Mouse (Mus musculus): ENCODE measurements around the gene Nup50.

Gene Nup50

DNA sequence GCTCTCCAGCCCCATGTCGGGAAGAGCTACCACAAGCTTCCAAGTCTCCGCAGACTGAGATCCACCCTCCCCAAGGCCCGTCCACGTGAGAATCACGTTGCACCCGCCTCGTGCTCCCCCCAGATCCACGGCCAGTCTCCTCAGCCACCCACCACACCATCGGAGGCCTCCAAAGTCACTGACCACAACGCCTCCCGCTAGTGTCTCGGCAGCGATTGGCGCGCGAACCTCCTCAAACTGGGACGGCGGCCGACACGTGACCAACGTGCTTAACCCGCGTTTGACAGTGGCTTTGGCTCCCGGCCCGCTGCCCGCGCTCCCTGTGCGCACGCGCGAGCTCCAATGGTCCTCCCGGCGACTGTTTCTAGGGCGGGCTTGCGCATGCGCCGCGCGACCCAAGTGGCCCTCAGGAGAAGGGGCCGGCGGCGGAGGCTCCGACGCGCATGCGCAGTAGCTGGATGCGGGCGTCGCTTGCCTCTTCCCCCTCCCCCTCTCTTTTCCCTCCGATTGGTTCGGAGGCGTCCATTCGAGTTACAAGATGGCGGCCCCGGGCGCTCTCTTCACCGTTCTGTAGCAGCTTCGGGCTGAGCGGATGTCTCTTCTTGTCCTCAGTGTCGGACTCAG lies at the start of gene Nup50:
Nup50 (plus strand) TSS at position 528 of the 624 bp plus-strand sequence.
- under 1% methylated on average over 60 of the region's 60 CpGs for WGBS

DNA sequence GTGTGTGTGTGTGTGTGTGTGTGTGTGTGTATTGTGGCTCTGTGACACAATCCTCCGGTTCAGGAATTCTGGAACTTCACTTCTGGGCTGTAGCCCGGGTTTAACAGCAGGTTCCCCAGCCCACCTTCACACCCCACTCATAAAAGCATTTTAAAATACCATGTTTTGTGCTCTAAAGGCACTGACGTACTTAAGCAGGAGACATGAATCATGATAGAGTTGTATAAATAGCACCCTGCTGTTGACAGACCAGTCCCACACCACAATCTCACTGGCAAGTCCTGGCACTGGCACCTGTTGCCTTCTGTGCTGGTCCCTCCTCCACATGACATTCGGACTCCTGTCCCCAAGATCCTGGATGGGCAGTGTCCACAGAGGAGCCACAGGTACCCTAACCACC lies 49.3 kb upstream of the Nup50 start:
- WGBS = 51% methylated on average over 4 of the region's 4 CpGs

GRCm38 (mm10) chr15:84877029-84877815 lies 46.0 kb upstream of the Nup50 start:
- WGBS = 61% methylated on average over 12 of the region's 12 CpGs

DNA sequence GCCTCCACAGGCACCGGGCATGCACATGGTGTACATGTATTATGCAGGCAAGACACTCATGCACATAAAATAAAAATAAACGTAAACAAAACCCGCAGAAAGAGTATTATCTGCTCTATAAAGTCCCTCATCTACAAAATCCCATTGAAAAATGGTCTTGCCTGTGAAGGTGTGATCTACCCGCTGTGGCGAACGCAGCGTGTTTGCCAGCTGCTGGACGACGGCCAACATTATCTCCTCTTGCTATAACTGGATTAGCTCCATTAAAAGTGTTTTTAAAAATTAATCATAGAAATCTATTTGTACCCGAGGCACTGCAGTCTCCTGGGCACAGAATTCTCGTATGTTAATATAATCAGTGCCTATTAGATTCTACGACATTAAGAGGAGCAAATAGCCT lies 35.1 kb upstream of the Nup50 start:
- WGBS = 70% methylated on average over 12 of the region's 12 CpGs

DNA sequence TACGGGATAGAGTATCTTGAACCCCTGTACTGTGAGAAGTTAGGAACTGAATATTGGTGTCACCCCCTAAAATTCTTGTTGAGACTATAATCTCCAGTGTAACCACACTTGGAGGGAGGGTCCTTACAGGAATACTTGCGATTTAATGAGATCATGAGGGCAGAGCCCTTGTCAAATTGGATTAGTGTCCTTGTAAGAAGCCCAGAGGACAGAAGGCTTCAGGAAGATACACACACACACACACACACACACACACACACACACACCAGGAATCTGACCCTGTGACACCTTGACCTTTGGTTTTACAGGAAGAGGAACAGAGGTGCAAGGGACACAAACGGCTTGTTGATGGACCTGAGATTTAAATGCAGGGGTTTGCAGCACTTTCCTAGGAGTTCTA lies 32.0 kb upstream of the Nup50 start:
- 53% methylated on average over 3 of the region's 3 CpGs for WGBS

GRCm38 (mm10) chr15:84891658-84892057 lies 31.6 kb upstream of the Nup50 start:
- 5% methylated on average over 3 of the region's 3 CpGs for WGBS

DNA sequence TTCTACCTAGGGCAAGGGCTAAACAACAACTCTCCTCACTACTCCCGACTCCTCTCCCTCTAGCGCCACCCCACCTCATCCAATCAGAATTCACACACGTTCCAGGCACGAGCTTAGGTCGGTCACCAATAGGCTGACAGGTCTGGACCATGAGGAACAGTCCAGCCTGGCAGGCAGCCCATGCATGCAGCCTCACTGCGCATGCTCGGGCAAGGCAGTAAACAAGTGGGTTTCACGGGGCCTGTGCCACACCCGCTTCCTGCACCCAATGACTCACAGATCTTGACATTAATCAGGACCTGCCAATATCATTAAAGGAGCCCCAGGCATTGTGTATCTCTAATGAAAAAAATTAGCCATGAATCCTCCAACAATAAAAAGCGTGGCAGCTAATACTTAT lies 27.0 kb upstream of the Nup50 start:
- 70% methylated on average over 10 of the region's 10 CpGs for WGBS

DNA sequence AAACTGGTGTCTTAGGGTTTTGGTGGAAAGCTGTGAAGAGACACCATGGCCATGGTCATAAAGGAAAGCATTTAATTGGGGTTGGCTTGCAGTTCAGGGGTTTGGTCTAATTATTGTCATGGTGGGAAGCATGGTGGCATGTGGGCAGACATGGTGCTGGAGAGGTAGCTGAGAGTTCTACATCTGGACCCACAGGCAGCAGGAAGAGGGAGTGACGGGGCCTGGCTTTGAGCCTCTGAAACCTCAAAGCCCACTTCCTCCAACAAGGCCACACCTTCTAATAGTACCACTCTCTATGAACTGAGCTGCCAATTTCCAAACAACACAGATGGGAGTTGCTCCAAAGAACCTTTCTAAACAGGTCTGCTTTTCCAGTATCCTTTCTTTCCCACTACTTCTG lies 26.5 kb upstream of the Nup50 start:
- 82% methylated on average over 1 of the region's 1 CpGs for WGBS

- WGBS = 28% methylated on average over 7 of the region's 7 CpGs
Observed at GRCm38 (mm10) chr15:84898077-84898476, 25.1 kb upstream of the Nup50 start.

DNA sequence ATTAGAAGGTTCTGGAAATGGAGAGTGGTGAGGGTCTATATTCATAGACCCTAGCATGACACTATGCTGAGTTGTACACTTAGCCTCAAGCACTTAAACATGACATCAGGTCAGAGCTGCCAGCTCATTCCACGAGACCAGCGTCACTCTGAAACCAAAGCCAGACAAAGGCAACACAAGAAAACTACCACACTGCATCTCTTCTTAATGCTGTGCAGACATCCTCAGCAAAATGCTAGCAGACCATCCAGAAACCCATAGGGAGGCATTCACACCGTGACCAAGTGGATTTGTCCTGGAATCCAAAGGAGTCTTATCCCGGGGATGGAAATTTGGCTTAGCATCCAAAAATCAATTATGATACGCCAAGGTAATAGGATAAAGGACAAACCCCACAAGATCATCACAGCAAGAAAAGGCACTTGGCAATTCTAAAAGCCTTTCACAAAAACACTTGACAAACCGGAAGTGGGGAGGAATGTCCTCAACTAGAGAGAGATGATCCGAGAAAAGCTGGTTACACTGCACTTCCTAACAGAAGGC lies 19.3 kb upstream of the Nup50 start:
- WGBS = 83% methylated on average over 7 of the region's 7 CpGs

GRCm38 (mm10) chr15:84913201-84913600 lies 10.0 kb upstream of the Nup50 start:
- 70% methylated on average over 3 of the region's 3 CpGs for WGBS

DNA sequence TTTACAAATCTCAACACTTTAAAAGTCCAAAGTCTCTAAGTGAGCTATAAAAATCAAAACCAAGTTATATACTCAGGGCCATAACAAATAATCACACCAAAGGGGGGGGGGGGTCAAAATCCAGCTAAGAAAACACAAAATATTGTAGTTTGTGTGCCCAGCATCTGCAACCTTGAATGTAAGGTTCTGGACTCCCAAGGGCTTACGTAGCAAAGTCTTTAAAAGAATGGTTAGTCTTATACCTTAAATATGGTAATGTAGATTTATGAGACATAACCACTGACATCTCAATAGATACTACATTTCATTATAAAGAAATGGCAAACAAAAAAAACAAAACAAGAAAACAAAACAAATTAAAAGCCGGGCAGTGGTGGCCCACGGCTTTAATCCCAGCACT lies 3.3 kb upstream of the Nup50 start, which contains the start of gene Gm29666:
Gm29666 (minus strand) TSS at position 101 of the 400 bp plus-strand sequence.
- WGBS = 97% methylated on average over 3 of the region's 3 CpGs

GRCm38 (mm10) chr15:84923508-84924181 lies 434 bp downstream of the Nup50 start:
- under 1% methylated on average over 67 of the region's 68 CpGs for WGBS

DNA sequence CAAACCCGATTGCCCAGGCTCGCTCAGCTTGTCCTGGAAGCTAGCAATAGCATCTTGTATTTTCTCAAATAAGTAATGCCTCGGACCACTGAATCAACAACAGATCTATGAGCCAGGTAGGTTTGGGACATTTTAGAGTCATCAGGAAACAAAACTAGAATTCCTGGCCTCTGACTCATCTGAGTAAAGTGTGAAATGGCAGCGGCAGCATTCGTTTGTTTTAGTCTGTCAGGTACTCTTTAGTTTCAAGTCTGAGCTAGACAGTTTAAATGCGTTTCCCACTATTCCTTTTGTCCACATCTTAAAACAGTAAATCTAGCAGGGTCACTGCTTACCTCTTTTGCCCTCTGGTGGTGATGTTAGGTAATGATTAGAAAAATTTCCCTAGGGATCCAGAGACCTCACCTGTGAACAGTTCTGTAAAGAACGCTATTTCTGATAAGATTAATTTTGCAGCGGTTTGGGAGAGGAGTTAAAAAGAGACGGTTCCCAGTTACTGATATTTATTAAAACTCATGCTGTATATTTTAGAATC lies 1.6 kb downstream of the Nup50 start:
- WGBS = 8% methylated on average over 9 of the region's 9 CpGs

- whole genome bisulfite sequencing = 42% methylated on average over 1 of the region's 1 CpGs
Observed at GRCm38 (mm10) chr15:84925495-84926018, 2.3 kb downstream of the Nup50 start.

DNA sequence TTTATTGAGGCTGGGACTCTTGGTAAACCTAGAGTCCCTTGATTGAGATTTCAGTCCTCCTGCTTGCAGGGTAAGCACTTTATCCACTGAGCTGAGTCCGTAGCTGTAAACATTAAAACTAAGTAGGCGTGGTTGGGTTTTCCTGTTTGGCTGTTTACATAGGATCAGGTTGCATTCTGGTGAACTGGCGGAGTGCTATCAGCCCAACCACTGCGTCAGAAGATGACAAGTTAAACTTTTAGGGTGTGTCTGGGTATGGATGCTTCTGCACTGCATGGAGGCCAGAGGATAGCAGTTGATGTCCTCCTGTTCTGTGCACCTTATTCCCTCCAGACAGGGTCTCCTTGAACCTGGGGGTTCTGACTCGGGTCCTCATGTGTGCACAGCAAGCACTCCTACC lies 9.1 kb downstream of the Nup50 start:
- WGBS = 75% methylated on average over 5 of the region's 5 CpGs

DNA sequence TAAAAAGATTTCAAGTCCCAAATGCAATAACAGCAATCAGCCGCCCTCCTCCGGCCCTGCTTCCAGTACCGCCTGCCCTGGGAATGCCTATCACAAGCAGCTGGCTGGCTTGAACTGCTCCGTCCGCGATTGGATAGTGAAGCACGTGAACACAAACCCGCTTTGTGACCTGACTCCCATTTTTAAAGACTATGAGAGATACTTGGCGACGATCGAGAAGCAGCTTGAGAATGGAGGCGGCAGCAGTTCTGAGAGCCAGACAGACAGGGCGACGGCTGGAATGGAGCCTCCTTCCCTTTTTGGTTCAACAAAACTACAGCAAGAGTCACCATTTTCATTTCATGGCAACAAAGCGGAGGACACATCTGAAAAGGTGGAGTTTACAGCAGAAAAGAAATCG lies 11.7 kb downstream of the Nup50 start:
- 32% methylated on average over 16 of the region's 16 CpGs for WGBS

DNA sequence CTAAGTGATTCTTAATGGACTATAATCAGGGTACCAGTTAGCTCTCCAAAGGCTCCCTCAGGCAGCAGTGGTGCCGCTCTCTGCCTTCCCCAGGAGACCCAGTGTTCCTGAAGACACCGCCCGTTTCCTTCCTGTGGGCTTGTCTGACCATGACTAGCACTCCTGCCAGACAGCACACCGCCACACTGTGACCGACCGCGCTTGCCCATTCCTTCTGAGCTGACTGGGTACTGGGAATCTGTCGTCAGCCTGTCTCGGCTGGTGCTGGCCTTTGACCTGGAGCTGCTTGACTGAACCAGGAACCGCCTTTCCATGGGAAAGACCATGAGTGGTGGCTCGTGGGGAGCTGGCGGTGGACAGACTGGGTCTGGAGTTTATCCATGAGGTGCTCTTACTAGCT lies 16.9 kb downstream of the Nup50 start:
- 80% methylated on average over 12 of the region's 12 CpGs for WGBS

GRCm38 (mm10) chr15:84942647-84943285 lies 19.6 kb downstream of the Nup50 start:
- WGBS = 18% methylated on average over 11 of the region's 11 CpGs

GRCm38 (mm10) chr15:84944319-84944718 lies 21.1 kb downstream of the Nup50 start:
- WGBS = 71% methylated on average over 5 of the region's 5 CpGs

DNA sequence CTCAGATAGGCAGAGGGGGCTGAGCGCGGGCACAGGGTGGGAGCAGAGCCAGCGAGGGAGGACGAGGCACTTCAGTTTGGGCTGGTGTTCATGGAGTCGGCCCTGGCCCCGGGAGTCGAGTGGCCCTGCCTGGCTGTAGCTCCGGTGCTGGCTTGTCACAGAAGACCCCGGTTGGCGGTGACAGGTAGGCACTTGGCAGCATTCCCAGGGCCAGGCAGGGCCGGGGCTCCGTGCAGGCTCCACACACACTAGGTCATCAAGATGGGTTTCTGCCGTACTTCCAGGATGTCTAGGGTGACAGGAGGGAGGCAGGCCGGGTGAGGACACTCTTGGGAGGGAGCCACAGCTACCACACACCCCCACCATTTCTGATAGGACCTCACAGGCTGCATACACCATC lies 25.8 kb downstream of the Nup50 start:
- WGBS = 73% methylated on average over 14 of the region's 14 CpGs
